Comparison of ENCODE assay signal across 8 mouse cellular contexts in the genomic region with DNA sequence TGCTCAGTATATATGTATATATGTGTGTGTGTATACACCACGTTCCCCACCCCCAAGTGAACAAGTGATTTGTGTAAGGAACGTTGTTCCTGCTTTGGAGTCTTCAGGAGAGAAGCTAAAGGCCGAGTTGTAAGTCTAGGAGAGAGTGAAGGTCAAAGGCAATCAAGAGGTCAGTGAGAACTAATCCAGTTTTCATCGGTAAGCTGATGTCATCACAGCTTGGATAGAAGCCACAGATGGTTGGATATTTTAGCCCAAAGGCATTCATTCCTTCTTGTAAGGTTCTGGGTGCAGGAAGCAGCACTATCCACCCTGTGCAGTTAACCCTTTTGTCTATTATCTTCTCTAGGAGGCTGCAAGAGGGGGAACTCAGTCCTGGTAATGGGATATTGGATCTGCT. TPM values are rescaled to one million over a fixed set of nuclear protein-coding genes. Genes with fewer than 3 reads are reported as not detected.
A peak's percentile ranks its signal among the peaks of the same experiment; 100 is the strongest.
DNase-seq lines count a peak whose midpoint lies in the region; ATAC-seq and TF ChIP-seq lines count a peak whose summit lies in the region.

No protein-coding gene starts in this region.

- no peak for TF ChIP-seq CTCF in E14TG2a.4 (conservative IDR thresholded peaks at IDR 0.05; ENCODE audit: low read length)
- TF ChIP-seq CTCF in liver, embryonic 14.5 days (IDR thresholded peaks at IDR 0.05; ENCODE audit: low read depth): no peak

- DNase-seq in heart, postnatal 36 days: no peak
- DNase-seq in liver, embryonic 14.5 days (ENCODE audit: low read depth in 3 of 3, low spot score in 3 of 3): no peak
- DNase-seq in spleen, postnatal 36 days (ENCODE audit: low spot score in 2 of 2): no peak
- no peak for DNase-seq in layer of hippocampus, postnatal 36 days

- no peak overlapping the region for H3K27ac ChIP-seq in heart, embryonic 13.5 days (replicated peaks)
- H3K27ac ChIP-seq in forebrain, embryonic 13.5 days: no peak overlapping the region
- H3K27ac ChIP-seq in liver, embryonic 14.5 days: no peak overlapping the region

- no peaks in the 10 kb centered on the region for H3K9me3 ChIP-seq in heart, embryonic 13.5 days
- H3K9me3 ChIP-seq in E14TG2a.4 (ENCODE audit: low read length): no peaks in the 10 kb centered on the region
- no peaks in the 10 kb centered on the region for H3K9me3 ChIP-seq in forebrain, embryonic 13.5 days (replicated peaks)
- no peaks in the 10 kb centered on the region for H3K9me3 ChIP-seq in liver, embryonic 14.5 days (ENCODE audit: control insufficient read depth, low read length)

- H3K4me1 ChIP-seq in heart, embryonic 13.5 days: peaks cover 15% of the 10 kb centered on the region
- peaks cover 32% of the 10 kb centered on the region for H3K4me1 ChIP-seq in E14TG2a.4 (replicated peaks; ENCODE audit: low read depth, low read length)
- peaks cover 23% of the 10 kb centered on the region for H3K4me1 ChIP-seq in forebrain, embryonic 13.5 days
- peaks cover 0 to 16% of the 10 kb centered on the region in 2 experiments; a peak in 2 of 4 replicates for H3K4me1 ChIP-seq in liver, embryonic 14.5 days (replicated peaks; ENCODE audit: control insufficient read depth in 2 of 2, insufficient read depth in 2 of 2, low read length in 1 of 2)

- 30% methylated on average over 4 of the region's 4 CpGs for WGBS in heart, embryonic 13.5 days
- 44% methylated on average over 4 of the region's 4 CpGs for WGBS in forebrain, embryonic 13.5 days
- WGBS in liver, embryonic 14.5 days (ENCODE audit: insufficient replicate concordance): 28% methylated on average over 4 of the region's 4 CpGs

- peak overlapping the region; percentile 69 for H3K4me2 ChIP-seq in heart, embryonic 13.5 days
- H3K4me2 ChIP-seq in forebrain, embryonic 13.5 days: peak overlapping the region; percentile 70
- H3K4me2 ChIP-seq in liver, embryonic 14.5 days (ENCODE audit: low read depth): peak overlapping the region; percentile 78

- ATAC-seq in heart, embryonic 13.5 days (ENCODE audit: extremely low read depth, insufficient number of reproducible peaks, low FRiP score, low TSS enrichment): no peak
- no peak for ATAC-seq in forebrain, embryonic 13.5 days
- ATAC-seq in liver, embryonic 14.5 days (ENCODE audit: insufficient read depth): no peak
- no peak for ATAC-seq in activated CD4-positive, CD25-positive, alpha-beta regulatory T cell, adult 4 months

- peaks cover 36% of the 10 kb centered on the region for H3K36me3 ChIP-seq in heart, embryonic 13.5 days
- peaks cover 71% of the 10 kb centered on the region for H3K36me3 ChIP-seq in E14TG2a.4 (ENCODE audit: insufficient read depth, low read length)
- H3K36me3 ChIP-seq in forebrain, embryonic 13.5 days (ENCODE audit: poor library complexity, severe bottlenecking): peaks cover 3% of the 10 kb centered on the region; the same call in 1 of the 2 replicates
- no peaks in the 10 kb centered on the region for H3K36me3 ChIP-seq in liver, embryonic 14.5 days (replicated peaks; ENCODE audit: control insufficient read depth, insufficient read depth, low read depth)

- intact Hi-C loops in heart, postnatal 36 days (cut with DNase I): no loop called here

- H3K27me3 ChIP-seq in heart, embryonic 13.5 days (replicated peaks): no peaks in the 10 kb centered on the region
- H3K27me3 ChIP-seq in E14TG2a.4 (ENCODE audit: insufficient read depth, low read length): no peaks in the 10 kb centered on the region
- no peaks in the 10 kb centered on the region for H3K27me3 ChIP-seq in forebrain, embryonic 13.5 days
- H3K27me3 ChIP-seq in liver, embryonic 14.5 days (ENCODE audit: control insufficient read depth, insufficient read depth, low read length): no peaks in the 10 kb centered on the region

- H3K4me3 ChIP-seq in heart, embryonic 13.5 days: peak overlapping the region; percentile 61
- H3K4me3 ChIP-seq in E14TG2a.4 (replicated peaks; ENCODE audit: low read length): peak overlapping the region; percentile 93
- peak overlapping the region; percentile 54; the same call in 1 of the 2 replicates for H3K4me3 ChIP-seq in forebrain, embryonic 13.5 days
- peak overlapping the region in 1 of 2 experiments; percentile 3; a peak in 1 of 4 replicates for H3K4me3 ChIP-seq in liver, embryonic 14.5 days (ENCODE audit: insufficient read depth in 1 of 2, low read depth in 2 of 2, low read length in 2 of 2)

- H3K9ac ChIP-seq in heart, embryonic 13.5 days: peak overlapping the region; percentile 80
- no peak overlapping the region for H3K9ac ChIP-seq in forebrain, embryonic 13.5 days
- no peak overlapping the region for H3K9ac ChIP-seq in liver, embryonic 14.5 days (replicated peaks)

- no peak for TF ChIP-seq EP300 in liver, embryonic 14.5 days (IDR thresholded peaks at IDR 0.05; ENCODE audit: low read depth)

RNA-seq across cellular contexts. Expression of a gene that starts 3.2 kb away (rescaled TPM):
- 660 and 731 TPM in 2 replicates for polyA plus RNA-seq in heart, embryonic 13.5 days (2015; fragmentation: Nextera tagmentation; extraction: Ambion mirVana)
- 100 to 1,000 TPM; 485 to 546 TPM for total RNA-seq in heart, postnatal 36 days (2021)
- polyA plus RNA-seq in forebrain, embryonic 13.5 days (2015; fragmentation: Nextera tagmentation; extraction: Ambion mirVana): 346 and 364 TPM in 2 replicates
- polyA plus RNA-seq in liver, embryonic 14.5 days (2012; rRNA removed): 99.2 and 148 TPM in 2 replicates
- 133 and 153 TPM in 2 replicates for polyA plus RNA-seq in liver, embryonic 14.5 days (2014; fragmentation: Nextera tagmentation; extraction: Ambion mirVana)
- 100 to 1,000 TPM; 452 to 497 TPM for total RNA-seq in layer of hippocampus, postnatal 36 days (2021)
- polyA plus RNA-seq in activated CD4-positive, CD25-positive, alpha-beta regulatory T cell, adult 4 months (2017; shearing (Covaris generic)): 100 to 1,000 TPM; 156 to 220 TPM

RNA-seq across cellular contexts. Expression of a gene that starts 30.9 kb away (rescaled TPM):
- polyA plus RNA-seq in heart, embryonic 13.5 days (2015; fragmentation: Nextera tagmentation; extraction: Ambion mirVana): 18.1 and 19.7 TPM in 2 replicates
- total RNA-seq in heart, postnatal 36 days (2021): 10 to 100 TPM in 1 of 2 experiments, 1 to 10 TPM in 1; 7.7 to 10.3 TPM
- polyA plus RNA-seq in forebrain, embryonic 13.5 days (2015; fragmentation: Nextera tagmentation; extraction: Ambion mirVana): 13.3 and 14.8 TPM in 2 replicates
- polyA plus RNA-seq in liver, embryonic 14.5 days (2012; rRNA removed): 2.7 and 3.3 TPM in 2 replicates
- polyA plus RNA-seq in liver, embryonic 14.5 days (2014; fragmentation: Nextera tagmentation; extraction: Ambion mirVana): 7.5 and 8.1 TPM in 2 replicates
- total RNA-seq in layer of hippocampus, postnatal 36 days (2021): 10 to 100 TPM; 22.5 to 24.6 TPM
- 10 to 100 TPM; 54.7 to 60.5 TPM for polyA plus RNA-seq in activated CD4-positive, CD25-positive, alpha-beta regulatory T cell, adult 4 months (2017; shearing (Covaris generic))

RNA-seq across cellular contexts. Expression of a gene that starts 47.1 kb away (rescaled TPM):
- polyA plus RNA-seq in heart, embryonic 13.5 days (2015; fragmentation: Nextera tagmentation; extraction: Ambion mirVana): 0.33 and 0.35 TPM in 2 replicates
- 1 to 10 TPM; 1.4 to 1.7 TPM for total RNA-seq in heart, postnatal 36 days (2021)
- polyA plus RNA-seq in forebrain, embryonic 13.5 days (2015; fragmentation: Nextera tagmentation; extraction: Ambion mirVana): 0.09 and 0.11 TPM in 2 replicates
- polyA plus RNA-seq in liver, embryonic 14.5 days (2012; rRNA removed): 0.28 and 0.51 TPM in 2 replicates
- 0.57 and 1.4 TPM in 2 replicates for polyA plus RNA-seq in liver, embryonic 14.5 days (2014; fragmentation: Nextera tagmentation; extraction: Ambion mirVana)
- total RNA-seq in layer of hippocampus, postnatal 36 days (2021): 1 to 10 TPM; 1.3 to 1.5 TPM
- polyA plus RNA-seq in activated CD4-positive, CD25-positive, alpha-beta regulatory T cell, adult 4 months (2017; shearing (Covaris generic)): under 1 TPM in 1 of 2 experiments, not detected in 1; 0.18 TPM
